Mouse (Mus musculus) bone marrow, adult 2 months (tissue): ENCODE data around the gene Slc29a4.

Source experiments
- CTCF ChIP-seq: fragments of 200-500 bp; IDR thresholded peaks from 2 replicates; pipeline ENCODE4 v1.5.1; 2011; ENCODE audit warnings: low read length, control low read depth; ENCODE audit not compliant: control insufficient read depth, insufficient read depth
- POLR2A ChIP-seq: fragments of 200-500 bp; IDR thresholded peaks from 2 replicates; pipeline ENCODE4 v1.6.1; 2011; ENCODE audit warnings: low read depth, mild to moderate bottlenecking, control low read depth, low read length, borderline replicate concordance; ENCODE audit not compliant: control insufficient read depth

DNA sequence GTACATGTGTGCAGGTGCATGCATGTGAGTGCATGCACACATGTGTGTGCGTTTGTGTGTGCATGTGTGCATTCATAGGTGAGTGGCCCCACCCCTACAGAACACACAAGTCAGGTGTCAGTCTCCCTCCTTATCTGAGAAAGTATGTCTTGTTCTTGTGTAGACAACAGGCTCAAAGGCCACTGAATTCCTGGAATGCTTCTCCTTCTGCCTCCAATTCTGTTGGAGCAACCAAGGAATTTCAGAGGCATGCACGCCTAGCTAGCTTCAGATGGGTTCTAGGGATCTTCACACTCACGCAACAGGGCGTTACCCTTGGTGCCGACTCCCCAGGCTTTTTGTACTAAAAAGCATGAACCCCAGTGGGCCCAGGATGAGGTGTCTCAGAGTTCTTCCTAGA lies 77.3 kb downstream of the Slc29a4 start:
- TF ChIP-seq CTCF (no peak), POLR2A (no peak)
